Mouse (Mus musculus) liver, embryonic 14.5 days (tissue): ENCODE data around the gene Zp2.

Experiments used
- CTCF ChIP-seq: IDR thresholded peaks from 2 replicates; pipeline ENCODE4 v1.5.1; 2016; ENCODE audit warnings: antibody characterized with exemption, low read depth, control low read depth
- EP300 ChIP-seq: IDR thresholded peaks from 2 replicates; pipeline ENCODE4 v1.6.1; 2016; ENCODE audit warnings: antibody characterized with exemption, low read depth

DNA sequence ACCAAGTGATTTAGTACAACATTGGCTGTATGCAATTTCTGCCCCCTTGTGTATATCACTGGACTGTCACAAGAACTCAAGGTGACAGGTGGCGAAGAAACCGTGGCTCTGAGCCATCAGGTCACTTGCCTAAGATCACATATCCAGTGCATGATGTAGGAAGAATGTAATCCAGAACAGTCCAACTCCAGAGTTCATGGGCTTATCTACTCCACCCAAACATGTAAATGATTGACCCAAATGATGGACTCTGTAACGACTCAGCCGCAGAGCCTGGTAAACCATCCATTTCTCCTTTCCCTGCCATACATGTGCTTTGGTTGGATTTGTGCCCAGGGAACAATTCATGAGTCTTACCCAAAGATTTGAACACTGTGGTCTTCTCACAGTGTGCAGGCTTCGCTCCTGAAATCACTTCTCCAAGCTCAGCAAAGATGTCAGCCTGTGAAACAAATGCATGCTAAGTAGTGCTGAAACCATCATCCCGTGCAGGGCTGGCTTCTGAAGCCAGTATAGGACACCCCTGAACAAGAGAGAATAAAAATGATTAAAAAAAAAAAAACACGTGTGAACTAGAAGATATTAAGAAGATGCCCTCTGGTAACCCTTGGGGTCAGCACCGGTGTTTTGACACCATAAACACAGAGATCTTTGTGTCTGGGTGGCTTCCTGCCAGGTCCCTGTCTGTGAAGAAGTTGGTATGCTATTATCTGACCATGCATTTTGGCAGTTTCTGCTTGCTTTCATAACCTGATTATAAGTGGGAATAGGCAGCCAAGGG is 44.5 kb upstream of the Zp2 start:
- TF ChIP-seq EP300 (no peak), CTCF (no peak)
